Mouse (Mus musculus): ENCODE results near the gene Creb5.

The Creb5 gene

DNA sequence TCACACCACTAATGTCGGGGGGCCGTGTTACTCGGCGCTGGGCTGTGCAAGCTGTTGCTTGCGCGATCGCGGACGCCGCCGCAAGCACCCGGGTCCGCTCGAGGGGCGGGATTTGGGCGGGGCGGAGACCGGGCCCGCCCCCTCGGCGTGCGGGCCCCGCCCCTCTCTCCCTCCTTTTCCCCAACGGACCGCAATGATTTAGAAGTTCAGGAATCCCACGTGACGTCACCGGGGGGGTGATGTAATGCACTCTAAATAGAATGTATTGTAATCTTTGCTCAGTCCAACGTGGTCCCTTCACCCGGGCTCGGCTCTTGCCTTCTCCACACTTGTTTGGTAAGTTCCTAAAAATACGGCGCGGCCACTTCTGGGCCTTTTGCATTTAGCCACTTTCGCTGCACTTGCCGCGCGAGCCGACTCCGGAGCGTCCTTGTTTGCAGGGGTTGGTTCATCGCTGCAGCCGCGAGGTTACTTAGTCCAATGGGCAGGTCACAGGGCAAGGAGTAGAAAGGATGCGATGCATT, at the start of gene Creb5:
Creb5 (plus strand) TSS at position 233 of the 524 bp plus-strand sequence.
- DNase-seq: peak; percentile 84

DNA sequence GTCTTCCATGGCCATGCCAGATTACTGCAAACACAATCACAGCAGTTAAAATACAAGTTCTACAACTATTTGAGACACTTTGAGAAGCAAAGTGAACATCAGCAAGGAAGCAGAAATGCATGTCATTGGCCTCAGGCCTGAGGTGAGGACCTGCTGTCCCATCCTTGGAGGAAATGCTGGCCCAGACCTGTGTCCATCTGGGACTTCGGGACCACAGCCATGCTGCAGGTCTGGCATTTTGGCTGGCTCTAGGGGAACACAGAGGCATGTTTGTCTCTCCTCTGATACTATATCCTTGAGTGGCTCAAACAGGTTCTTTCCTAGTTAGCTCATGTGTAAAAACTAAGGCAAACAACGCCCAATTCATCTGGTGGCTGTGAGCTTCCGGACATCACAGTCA, 27.2 kb upstream of the Creb5 start:
- no peak for DNase-seq

DNA sequence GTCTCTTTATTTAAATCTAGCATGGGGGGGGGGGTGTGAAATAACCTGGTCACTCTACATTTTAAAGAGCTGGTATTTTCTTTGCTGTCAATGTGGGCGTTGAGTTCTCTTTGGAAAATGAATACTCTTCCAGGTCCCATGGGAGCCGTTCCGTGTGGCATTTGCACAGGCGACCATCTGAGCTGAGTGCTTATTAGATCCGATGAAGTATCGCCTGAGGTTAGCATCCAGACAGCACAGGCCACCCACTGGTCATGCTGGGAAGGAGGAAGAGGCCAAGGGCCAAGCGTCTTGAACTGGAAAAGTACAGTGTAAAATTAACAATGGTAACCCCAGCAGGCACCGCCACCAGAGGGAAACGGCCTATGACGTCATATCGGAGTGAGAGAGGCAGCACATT, 24.7 kb upstream of the Creb5 start:
- DNase-seq: no peak

DNA sequence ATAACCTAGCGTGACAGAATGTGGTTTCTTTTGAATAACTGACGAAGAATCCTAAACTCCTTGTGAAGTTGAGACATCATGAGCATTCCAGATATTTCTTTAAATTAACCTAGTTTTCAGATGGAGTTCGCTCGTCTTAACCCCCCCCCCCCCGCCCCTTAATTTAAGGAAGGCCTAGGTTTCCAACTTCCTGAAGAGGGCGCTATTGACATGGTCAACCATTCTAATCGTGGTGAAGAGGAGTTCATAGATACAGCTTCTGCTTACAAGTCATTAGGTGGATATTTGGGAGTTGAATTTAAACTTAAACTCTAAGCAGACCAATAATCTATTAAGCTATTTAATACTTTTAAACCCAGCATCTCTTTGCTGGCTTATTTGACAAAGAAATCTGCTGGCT, 20.0 kb upstream of the Creb5 start:
- no peak for DNase-seq

DNA sequence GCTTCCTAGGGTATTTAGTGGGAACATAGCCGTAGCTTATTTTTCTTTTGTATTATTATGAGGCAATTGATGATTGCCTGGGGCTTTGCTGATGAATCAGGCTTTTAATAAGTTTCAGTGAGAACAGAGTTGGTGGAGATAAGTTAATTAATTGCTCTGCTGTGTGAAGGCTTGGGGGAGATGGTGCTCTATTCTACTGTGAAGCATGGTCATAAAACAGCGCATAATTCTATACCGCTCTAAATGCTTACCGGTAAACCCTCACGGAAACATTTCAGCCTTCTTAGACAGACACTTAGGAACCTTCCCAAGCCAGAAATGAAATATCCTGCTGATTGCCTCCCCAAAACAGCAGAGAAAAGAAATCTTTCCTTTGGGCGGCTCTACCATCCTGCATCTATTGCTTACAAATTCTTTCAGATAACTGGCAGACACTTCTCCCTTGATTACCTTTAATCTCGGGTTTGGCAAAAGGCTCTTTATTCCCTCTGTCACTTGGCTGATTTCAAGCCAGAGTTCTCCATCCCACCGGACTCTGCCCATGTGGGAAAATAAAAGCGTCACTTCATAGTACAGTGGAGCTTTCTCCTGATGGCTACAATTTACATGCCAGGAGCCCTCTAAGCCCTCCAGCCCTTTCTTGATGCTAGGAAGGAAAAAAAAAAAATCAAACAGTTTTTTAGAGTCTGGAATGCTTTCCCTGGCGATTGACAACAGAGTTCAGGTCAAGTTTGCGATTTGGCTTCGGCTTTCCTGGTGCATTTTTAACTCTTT, 19.2 kb upstream of the Creb5 start:
- DNase-seq: no peak

DNA sequence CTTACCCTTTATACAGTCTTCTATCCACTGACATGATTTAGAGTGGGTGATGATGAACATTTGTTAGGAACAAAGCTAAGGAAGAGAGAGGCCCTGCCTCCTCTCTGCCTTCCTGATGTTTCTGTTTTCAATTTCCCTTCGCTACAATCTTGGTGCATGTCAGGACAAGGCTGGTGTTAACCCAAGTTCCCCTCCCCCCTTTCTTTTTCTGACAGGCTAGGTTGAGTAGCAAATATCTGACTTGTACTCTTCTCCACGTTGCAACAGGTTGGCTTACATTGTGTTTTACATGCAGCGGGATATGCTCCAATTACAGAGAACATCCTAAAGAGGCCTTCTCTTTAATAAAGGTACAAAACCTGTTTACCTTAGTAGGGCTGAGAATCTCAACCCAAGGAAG, 15.9 kb upstream of the Creb5 start:
- no peak for DNase-seq

DNA sequence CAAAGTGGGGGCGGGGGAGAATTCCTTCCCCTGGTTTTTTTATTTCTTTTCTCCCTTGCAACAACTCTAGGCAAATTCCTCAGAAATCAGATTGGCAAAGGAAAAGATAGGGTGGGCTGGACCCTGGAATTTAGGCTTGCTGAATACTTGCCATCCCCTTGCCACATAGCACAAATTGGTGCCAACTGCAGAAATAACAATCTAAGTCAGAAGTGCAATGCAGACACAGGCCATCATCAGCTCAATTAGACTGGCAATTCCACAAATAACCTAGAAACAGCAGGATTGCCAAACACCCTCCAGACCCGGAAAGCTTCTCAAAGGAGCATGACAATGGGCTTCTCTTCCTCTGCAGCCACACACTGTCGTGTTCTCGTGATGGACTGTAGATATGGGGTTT, 15.4 kb upstream of the Creb5 start:
- no peak for DNase-seq

DNA sequence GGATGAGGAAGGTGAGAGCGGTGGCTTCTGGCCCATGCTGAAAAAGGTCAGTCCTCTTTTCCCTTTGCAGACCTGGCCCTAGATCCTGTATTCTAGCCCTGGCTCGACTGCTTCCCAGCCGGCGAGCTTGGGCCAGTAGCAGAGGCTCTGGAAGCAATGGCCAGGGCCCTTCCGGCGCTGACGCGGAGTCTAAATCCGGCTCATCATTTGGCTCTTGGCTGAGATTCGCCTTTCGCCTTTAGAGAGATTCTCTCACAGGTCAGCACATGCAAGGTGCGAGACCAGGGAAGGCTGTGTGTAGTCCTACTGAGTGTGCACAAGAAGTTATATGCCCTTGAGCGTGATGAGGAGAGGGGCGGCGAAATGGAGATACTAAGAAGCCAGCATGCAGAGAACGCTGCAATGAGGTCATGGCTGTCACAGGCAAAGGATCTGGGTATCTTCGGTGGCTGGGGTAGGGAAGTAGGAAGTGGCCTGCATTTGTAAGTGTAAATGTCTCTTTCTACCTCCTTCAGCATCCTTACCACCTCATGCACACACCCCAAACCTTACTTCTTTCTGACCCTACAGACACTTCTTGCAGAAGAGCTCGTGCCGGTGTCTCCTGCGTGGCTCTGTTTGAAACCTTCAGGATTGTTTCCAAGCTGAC, 557 bp upstream of the Creb5 start:
- no peak for DNase-seq

DNA sequence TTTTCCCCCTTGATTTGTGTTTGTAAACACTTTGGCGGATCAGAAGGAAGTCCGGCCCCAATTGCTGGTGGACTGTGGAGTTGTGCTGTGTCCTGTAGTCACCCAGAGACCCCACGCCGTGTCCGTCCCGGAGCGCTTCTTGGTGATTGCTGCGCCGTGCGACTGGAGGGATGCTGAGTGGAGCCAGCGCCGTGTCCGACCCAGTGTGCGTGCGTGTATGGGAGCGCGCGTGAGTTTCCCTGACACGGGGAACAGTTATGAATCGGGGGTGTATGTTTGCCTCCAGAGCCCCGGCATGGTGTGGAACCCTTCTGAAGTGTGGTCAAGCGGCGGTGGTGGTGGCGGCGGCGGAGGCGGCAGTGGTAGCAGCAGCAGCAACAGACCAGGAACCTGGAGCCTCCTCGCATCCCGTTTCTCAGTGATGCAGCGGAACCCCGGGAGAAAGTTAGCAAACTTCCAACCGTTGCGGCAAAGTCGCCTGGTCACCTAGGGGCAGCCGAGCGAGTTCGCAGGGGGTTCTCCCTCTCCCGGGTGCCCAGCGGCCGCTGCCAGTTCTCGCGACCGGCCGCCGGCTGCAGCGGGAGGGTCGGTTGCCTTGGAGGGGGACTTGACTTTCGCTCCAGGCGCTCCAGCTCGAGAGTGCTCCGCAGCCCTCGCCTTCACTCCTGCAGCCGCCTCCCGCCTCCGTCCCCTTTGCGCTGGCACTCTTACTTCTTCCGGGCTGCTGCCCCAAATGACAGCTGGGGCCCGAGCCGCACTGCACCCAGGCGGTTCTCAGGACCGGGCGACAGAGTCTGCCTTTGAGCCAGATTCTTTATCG, 702 bp downstream of the Creb5 start:
- DNase-seq: no peak

DNA sequence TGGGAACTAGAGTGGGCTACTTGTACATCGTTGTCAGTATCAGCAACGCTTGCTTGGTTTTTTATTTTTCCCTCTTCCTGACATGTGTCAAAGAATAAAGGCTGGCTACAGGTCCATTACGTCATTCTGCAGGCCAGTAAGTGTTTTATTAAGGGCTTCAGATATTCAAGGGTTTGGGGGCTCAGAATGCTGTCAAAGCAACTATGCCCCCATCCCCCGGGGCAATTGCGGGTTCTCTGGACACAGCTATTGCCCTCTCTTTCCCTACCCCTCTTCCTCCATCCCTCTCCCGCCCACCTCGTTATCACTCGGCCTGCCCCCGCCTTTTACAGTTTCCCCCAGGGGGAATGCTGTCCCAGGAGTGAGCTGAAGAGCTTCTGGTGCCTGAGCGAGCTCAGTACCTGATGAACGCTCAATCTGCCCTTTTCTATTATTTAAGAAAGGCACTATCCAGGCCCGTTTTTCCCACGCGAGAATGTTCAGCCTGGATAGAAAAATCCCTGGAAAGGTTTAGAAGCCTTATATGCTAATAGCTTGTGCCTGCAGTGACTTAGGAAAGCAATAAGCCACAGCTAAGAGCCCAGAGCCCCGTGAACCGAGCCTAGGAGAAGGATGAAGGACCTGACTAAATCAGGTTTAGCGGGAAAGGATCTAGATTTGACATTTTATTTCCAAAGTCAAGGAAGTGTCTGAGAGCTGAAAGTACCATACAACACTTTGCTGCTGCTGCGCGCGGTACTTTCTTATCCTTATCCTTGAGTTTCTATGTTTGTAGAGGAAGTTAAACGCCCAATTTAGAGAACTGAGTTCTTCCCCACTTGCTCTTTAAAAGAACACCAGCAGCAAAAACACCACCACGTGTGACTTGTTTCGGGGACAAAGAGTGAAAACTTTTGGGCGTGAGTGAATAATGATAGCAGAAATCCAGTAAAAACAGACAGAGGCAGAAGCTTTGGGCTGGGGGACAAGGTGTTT, 1.8 kb downstream of the Creb5 start:
- no peak for DNase-seq

DNA sequence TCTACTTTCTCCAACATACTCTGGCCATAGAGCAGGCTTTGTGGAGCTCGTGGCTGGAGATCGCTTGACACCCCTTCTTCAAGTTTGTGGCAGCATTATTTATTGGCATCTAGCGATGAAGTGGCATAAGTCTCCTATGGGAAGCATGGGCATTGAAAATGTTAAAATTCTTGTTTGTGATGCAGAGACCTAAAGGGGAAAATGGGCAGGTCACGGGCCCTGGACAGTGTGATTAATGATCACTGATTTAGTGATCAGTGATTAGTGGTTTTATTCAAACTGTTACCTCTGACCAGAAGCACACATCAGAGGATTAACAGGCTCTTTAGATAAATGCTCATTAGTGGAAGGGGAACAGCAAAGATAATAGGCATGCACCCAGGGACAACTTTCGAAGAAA, 2.6 kb downstream of the Creb5 start:
- no peak for DNase-seq

DNA sequence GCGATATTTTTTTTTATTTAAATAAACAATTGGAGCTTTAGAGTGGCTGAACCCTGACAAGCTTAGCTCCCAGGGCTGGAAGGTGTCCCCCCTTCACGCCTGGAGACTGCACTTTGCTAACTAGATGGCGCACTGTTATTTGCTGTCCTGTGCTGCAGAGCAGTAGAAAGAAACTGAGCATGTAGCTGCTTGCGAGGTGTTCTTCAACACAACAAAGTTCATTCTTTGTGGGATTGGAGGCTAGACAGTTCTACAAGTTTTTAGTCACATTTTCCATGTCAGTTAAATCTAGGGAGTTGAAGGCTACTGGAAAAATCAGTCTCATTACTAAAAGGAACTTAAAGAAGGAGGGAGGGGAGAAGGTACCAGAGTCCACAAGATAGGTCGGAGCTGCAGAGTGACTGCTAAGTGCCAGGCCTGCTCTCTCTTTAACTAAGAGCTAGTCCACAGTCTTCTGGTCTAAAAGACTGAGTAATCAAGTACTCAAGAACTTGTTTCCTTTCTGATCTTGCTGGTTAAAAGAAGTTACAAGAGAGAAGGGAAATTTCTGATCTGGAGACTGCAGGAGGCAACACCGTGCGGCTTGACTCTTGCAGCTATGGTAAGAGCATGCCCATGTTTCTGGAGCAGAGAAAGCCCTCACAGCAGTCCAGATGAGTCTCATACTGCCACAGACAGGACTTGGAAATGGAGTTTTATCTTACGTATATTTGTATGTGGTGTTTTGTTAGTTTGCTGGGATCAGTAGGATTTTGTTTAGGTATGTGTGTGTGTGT, 3.3 kb downstream of the Creb5 start:
- no peak for DNase-seq

DNA sequence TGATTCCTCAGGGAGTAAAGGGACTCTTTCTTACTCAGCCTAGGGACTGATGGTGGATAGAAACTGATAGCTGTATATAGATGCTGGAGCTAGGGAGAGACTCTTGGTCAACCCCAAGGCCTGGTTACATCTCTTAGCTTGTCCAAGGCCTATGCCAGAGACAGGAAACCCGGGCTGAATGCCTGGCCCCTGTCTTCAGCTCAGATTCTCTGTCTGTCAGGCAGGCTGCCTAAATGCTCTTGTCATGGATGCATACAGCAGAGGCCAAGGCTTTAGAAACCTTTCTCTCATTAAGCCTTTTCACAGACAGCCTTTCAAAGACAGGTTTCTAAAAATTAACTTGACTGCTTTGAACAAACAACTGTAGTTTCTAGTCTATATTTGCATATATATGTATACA, 5.9 kb downstream of the Creb5 start:
- no peak for DNase-seq

DNA sequence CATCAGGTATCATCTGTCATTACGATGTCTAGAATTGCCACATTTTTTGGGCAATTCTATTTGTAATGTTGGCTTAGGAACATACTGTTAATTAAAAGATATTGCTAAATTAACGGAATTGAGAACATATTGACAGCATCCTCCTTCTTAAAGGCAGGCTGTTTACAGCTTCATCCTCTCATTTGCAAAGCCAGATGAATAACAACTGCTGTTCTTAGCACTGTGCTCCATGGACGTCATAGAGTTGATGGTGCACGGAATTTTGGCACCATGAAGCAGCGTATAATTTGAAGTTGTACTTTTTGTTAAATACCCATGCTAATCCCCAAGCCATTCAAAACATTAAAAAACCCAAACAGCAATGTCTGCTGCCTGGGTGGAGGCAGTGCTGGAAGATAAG, 10.8 kb downstream of the Creb5 start:
- no peak for DNase-seq

DNA sequence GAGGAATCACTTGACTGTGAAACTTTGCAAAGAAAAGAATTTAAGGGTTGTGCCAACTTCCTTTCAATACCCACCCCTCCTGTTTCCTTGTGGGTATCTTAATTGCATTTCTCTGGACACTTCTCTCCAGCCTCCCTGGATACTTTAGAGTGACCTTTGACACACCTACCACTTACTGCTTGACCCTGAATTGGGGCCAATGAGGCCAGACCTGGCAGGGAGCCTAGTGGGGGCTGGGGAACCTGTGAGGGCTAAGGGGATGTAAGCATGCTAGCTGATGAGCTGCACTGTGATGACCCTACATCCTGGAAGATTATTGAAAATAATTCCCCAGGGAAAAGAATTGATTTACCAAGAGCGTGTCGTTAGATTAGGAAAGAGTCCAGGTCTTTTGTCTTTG, 17.1 kb downstream of the Creb5 start:
- no peak for DNase-seq

DNA sequence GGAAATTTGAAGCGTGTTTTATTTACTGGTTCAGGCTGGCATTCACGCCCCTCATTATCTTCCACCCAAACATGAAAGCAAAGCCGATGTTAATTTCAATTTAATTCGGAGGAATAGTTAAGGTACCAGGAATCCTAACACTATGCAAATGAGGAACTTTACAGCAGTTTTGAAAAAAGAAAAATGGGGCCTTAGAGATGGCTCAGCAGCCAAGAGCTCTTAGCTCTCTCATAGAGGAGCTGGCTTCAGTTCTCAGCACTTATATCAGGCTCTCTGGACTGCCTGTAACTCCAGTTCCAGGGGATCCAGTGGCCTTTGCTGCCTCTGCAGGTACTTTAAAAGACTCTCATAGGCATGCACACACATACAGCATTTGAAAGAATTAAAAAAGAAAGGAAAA, 19.1 kb downstream of the Creb5 start:
- DNase-seq: no peak

DNA sequence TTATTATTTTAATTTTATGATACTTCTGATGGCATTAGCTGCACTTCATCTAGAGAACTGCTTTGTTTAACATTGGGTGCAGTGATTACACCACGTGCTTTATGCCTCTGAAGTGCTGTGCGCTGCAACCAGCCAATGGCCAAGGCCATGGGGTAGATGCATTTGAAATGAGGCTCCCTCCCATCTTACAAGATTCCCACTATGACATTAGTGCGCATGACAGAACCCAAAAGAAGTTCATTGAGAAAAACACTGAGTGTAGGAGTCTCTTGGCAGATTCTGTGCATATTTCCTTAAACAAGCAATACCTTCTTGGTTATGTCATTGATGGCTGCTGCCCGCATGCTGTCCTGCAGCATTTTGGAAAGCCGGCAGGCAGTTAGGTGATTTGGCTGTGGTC, 19.6 kb downstream of the Creb5 start:
- no peak for DNase-seq

DNA sequence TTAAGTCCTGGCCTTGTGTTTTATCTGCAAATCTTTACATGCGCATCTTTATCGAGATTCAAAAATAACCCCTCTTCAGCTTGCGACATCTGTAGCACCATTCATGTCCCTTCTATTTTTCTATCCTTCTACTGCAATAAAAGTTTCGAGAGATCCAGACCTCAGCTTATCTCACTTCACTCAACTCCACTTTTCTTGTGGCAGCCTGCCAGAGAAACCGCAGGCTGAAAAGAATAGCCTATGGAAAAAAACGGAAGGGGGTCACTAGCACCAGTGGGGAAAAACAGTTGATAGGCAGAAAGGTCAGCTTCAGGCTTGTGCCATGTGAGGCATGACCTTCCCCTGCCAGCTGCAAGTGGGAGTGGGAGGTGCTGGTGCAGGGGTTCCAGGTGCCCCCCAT, 21.6 kb downstream of the Creb5 start:
- no peak for DNase-seq

DNA sequence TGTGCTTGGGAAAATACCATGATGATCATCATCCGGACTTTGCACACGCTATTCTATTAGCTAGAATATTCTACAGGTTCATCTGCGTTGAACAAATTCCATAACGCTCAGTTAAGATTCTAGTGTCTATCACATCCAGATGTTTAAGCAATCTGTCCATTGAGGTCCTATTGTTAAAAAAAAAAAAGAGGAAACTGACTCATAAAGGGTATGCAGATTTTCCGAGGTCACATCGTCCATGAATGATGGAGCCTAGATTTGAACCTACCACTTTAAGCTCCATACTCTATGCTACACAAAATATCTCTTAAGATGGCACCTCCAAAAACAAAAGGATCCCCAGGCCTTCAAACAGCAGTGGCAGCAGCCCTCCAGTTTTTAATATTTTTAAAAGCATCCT, 26.5 kb downstream of the Creb5 start:
- DNase-seq: no peak

DNA sequence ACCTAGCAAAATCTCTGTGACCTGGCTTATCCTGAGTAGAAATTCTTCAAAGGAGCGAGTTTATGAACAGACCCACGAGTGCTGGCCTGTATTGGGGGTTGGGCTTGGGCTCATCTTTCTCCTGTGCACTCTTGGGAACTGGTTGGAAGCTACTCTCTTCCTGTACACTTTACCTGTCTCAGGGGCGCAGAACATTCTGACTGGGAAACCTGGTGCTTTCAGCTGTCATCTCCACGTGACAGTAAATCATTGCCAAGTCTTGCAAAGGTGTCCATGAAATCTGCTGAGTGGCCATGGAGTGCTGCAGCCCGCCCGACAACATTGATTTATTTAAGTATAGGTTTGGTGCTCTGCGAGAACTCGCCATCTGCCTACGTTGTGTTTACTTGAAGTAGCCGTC, 27.1 kb downstream of the Creb5 start:
- no peak for DNase-seq

DNA sequence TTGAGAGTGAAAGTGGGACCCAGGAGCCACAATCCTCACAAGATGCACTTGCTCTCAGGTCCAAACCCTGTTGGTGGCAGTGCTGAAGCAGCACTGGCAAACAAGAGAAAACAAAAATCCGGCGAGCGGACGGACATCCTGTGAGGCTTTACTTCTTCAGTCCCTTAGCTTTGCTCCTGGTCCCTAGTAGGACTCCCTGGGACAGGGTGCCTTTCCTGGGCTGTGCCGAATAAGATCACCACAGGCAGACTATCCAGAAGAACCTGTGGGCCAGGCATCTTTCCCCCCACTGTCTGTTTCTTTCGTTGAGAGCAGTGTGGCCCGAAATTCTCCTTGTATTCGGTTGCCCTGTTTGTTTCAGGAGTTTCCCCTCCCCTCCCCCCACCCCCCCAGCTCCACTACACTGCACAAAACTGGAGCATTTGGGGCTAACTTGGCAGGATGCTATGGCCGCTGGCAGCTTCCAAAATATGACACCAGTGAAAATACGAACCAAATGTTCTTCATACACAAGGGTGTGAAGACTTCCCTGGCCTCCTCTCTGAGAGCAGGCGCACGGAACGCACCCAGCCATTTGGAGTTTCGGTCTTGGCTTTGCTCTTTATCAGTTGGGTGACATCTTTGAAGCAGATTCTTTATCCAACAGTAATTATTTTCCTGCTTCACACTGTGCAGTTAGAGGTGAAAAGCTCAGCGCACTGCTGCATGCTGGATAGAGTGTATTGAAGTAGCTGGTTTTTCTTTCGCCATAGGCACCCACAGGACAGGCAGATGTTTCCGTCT, 32.7 kb downstream of the Creb5 start:
- DNase-seq: peak; percentile 9

All from layer of hippocampus, adult 9-11 months (tissue).